ENCODE assay signal across 10 mouse cellular contexts in the genomic region with DNA sequence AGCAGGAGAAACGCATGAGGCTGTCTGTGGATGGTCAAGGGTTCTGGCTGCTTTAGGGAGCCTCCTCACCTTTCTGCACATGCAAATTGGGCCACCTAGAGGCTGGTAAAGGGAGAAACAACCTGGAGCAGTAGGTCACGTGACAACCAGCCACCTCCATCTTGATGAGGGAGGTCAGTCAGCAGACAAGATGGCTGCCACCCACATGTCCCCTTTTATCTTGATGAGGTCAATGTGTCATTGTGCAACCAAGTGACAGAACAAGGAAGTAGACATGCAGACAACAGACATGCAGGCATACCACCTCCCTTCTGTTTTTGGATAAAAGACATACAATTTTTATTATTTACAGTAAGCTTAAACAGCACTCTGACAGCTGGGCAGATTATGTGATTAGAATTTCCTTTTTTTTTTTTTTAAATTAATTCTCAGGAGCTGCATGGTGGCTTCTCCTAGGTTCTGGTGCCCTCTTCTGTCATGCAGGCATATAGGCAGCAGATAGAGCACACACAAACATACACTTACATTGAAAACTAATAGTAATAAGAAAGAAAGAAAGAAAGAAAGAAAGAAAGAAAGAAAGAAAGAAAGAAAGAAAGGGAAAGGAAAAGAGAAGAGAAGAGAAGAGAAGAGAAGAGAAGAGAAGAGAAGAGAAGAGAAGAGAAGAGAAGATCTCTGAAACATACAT. TPM values are rescaled to one million over a fixed set of nuclear protein-coding genes. Genes with fewer than 3 reads are reported as not detected.
DNase-seq lines count a peak whose midpoint lies in the region; ATAC-seq and TF ChIP-seq lines count a peak whose summit lies in the region.
"Had no signal": no experiment of that assay in that cellular context is flagged by ENCODE, and none has a peak within 500 bp of the region (broad histone marks: within the 10 kb centered on the region; RNA-seq: fewer than 3 reads in every experiment).

No protein-coding gene starts in this region.

- H3K9ac ChIP-seq in kidney, embryonic 14.5 days (ENCODE audit: low read depth, low read length), result no peak overlapping the region

- H3K4me3 ChIP-seq in kidney, embryonic 14.5 days (ENCODE audit: low read length), result no peak overlapping the region

- no peak for ATAC-seq in kidney, embryonic 14.5 days (ENCODE audit: low FRiP score, low TSS enrichment)
- ATAC-seq in granulocyte monocyte progenitor cell, adult 5-6 weeks (replicated peaks; ENCODE audit: poor library complexity, severe bottlenecking), result no peak; the same call in 1 of the 2 replicates

- no peak for TF ChIP-seq CTCF in brain, embryonic 14.5 days (IDR thresholded peaks at IDR 0.05; ENCODE audit: borderline replicate concordance, extremely low read depth, insufficient read depth, insufficient read length)

- no peaks in the 10 kb centered on the region for H3K4me1 ChIP-seq in kidney, embryonic 14.5 days (ENCODE audit: control insufficient read depth, insufficient read depth, low read length)

- H3K4me2 ChIP-seq in kidney, embryonic 14.5 days (replicated peaks; ENCODE audit: low read depth, low read length), result no peak overlapping the region

- no peaks in the 10 kb centered on the region for H3K36me3 ChIP-seq in kidney, embryonic 14.5 days (ENCODE audit: control insufficient read depth, insufficient read depth, low read length)

- WGBS in kidney, embryonic 14.5 days, result 75% methylated on average over 2 of the region's 2 CpGs

- H3K27me3 ChIP-seq in kidney, embryonic 14.5 days (ENCODE audit: control insufficient read depth, insufficient read depth, low read length), result no peaks in the 10 kb centered on the region

- DNase-seq in kidney, postnatal 10 days, result peak; percentile 10
- DNase-seq in ES-CJ7 (ENCODE audit: low read depth, low spot score), result peak; percentile 89
- DNase-seq in brain, embryonic 14.5 days (ENCODE audit: low read depth), result peak; percentile 29
- peak; percentile 62 for DNase-seq in mesoderm, embryonic 11.5 days (ENCODE audit: low read depth, low spot score)
- DNase-seq in urinary bladder, postnatal 14 days (ENCODE audit: low spot score), result no peak
- DNase-seq in adrenal gland, adult 18-20 months (ENCODE audit: low spot score in 2 of 2), result no peak

- no peak for TF ChIP-seq POLR2A in brain, embryonic 14.5 days (IDR thresholded peaks at IDR 0.05; ENCODE audit: borderline replicate concordance, extremely low read depth, insufficient read depth, insufficient read length, poor library complexity, severe bottlenecking)

- no peaks in the 10 kb centered on the region for H3K9me3 ChIP-seq in kidney, embryonic 14.5 days (ENCODE audit: control insufficient read depth, low read length)

- H3K27ac ChIP-seq in kidney, embryonic 14.5 days (ENCODE audit: low read depth, low read length), result no peak overlapping the region

RNA-seq across cellular contexts. Expression of a gene that starts 58.9 kb away (rescaled TPM):
- polyA plus RNA-seq in kidney, embryonic 14.5 days (2014; fragmentation: Nextera tagmentation; extraction: Ambion mirVana), result not detected in 2 replicates
- polyA plus RNA-seq in brain, embryonic 14.5 days (2012; rRNA removed), result not detected in 2 replicates
- not detected for total RNA-seq in adrenal gland, adult 18-20 months (2021)
- not detected in 2 replicates for total RNA-seq in granulocyte monocyte progenitor cell, adult 5-6 weeks (2014; fragmentation: Nextera tagmentation)
- not detected in 2 replicates for total RNA-seq in granulocyte monocyte progenitor cell, adult 5-6 weeks (2017)
- polyA plus RNA-seq: kidney, embryonic 16.5 days; spleen, adult 2 months had no signal

Comparison
In these comparisons a context has a peak if more than half of its experiments do, and no peak if none do; other contexts are left out.
1. DNase-seq: peak in kidney, postnatal 10 days (single experiment), ES-CJ7 (single experiment), brain, embryonic 14.5 days (single experiment) and mesoderm, embryonic 11.5 days (single experiment); none in urinary bladder, postnatal 14 days (single experiment) and adrenal gland, adult 18-20 months (0 of 2).